Mouse (Mus musculus): ENCODE results near the gene Ndc80. TPM values are rescaled to one million over a fixed set of nuclear protein-coding genes. Genes with fewer than 3 reads are reported as not detected.
A peak's percentile ranks its signal among the peaks of the same experiment; 100 is the strongest.
"Not testable (repeated sequence)": the region's sequence is repeated elsewhere in the genome, so short reads cannot be mapped to it uniquely, and the experiment has no call there.

The Ndc80 gene
- total and polyA plus RNA-seq, 2 experiments from 2014 or later, result 0.44 to 2.8 TPM

DNA sequence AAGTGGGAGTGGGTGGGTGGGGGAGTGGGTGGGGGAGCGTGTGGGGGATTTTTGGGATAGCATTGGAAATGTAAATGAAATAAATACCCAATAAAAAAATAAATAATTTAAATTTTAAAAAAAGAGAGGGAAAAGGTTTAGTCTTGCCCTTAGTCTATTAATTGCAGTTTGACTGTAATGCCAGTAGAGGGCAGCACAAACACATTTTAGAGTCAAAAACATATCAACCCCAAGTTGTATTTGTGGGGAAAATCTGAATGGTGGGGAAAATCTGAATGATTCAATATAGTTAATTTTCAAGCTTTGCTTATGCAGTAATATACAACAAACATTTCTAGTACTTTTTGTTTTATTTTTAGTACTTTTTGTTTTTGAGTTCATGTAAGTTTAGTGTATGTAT lies 21.9 kb upstream of the Ndc80 start:
- H3K27ac ChIP-seq (ENCODE audit: low read depth, low read length), result no peak overlapping the region
- H3K4me1 ChIP-seq (ENCODE audit: insufficient read depth, low read length), result no peaks in the 10 kb centered on the region
- H3K4me2 ChIP-seq (ENCODE audit: low read depth, low read length, poor library complexity, severe bottlenecking), result no peak overlapping the region
- TF ChIP-seq CTCF (IDR thresholded peaks at IDR 0.05), result peak; percentile 76
- H3K9me3 ChIP-seq (ENCODE audit: low read length), result no peaks in the 10 kb centered on the region
- no peak for ATAC-seq (ENCODE audit: low FRiP score)
- WGBS, result 13% methylated on average over 1 of the region's 1 CpGs
- DNase-seq (ENCODE audit: low spot score), result peak; percentile 58
- H3K4me3 ChIP-seq (ENCODE audit: low read depth, low read length), result no peak overlapping the region
- no peak overlapping the region for H3K9ac ChIP-seq (replicated peaks; ENCODE audit: low read length, poor library complexity, severe bottlenecking)
- no peaks in the 10 kb centered on the region for H3K27me3 ChIP-seq (ENCODE audit: insufficient read depth, low read length)
- H3K36me3 ChIP-seq (ENCODE audit: insufficient read depth, low read length), result no peaks in the 10 kb centered on the region

GRCm38 (mm10) chr17:71537164-71537563 lies 10.5 kb upstream of the Ndc80 start:
- WGBS, result 90% methylated on average over 3 of the region's 3 CpGs
- ATAC-seq (ENCODE audit: low FRiP score), result no peak
- no peaks in the 10 kb centered on the region for H3K27me3 ChIP-seq (ENCODE audit: insufficient read depth, low read length)
- no peaks in the 10 kb centered on the region for H3K9me3 ChIP-seq (ENCODE audit: low read length)
- H3K4me3 ChIP-seq (ENCODE audit: low read depth, low read length), result no peak overlapping the region
- H3K4me2 ChIP-seq (ENCODE audit: low read depth, low read length, poor library complexity, severe bottlenecking), result no peak overlapping the region
- H3K4me1 ChIP-seq (ENCODE audit: insufficient read depth, low read length), result no peaks in the 10 kb centered on the region
- H3K9ac ChIP-seq (replicated peaks; ENCODE audit: low read length, poor library complexity, severe bottlenecking), result no peak overlapping the region
- DNase-seq (ENCODE audit: low spot score), result no peak
- TF ChIP-seq CTCF (IDR thresholded peaks at IDR 0.05), result no peak
- H3K36me3 ChIP-seq (ENCODE audit: insufficient read depth, low read length), result no peaks in the 10 kb centered on the region
- no peak overlapping the region for H3K27ac ChIP-seq (ENCODE audit: low read depth, low read length)

DNA sequence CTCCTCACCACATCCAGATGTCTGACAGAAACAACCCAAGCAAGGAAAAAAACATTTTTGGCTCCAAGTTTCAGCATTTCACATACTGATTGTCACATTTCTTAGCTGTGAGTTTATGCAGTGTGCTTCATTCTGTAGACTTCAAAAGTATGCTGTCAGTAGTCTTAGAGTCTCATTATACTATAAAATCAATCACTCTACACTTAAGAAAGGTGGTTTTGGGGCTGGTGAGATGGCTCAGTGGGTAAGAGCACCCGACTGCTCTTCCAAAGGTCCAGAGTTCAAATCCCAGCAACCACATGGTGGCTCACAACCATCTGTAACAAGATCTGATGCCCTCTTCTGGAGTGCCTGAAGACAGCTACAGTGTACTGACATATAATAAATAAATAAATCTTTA lies 8.9 kb upstream of the Ndc80 start:
- H3K4me3 ChIP-seq (ENCODE audit: low read depth, low read length); H3K27ac ChIP-seq (ENCODE audit: low read depth, low read length); H3K4me2 ChIP-seq (ENCODE audit: low read depth, low read length, poor library complexity, severe bottlenecking); H3K4me1 ChIP-seq (ENCODE audit: insufficient read depth, low read length); H3K27me3 ChIP-seq (ENCODE audit: insufficient read depth, low read length); ATAC-seq (ENCODE audit: low FRiP score); H3K9me3 ChIP-seq (ENCODE audit: low read length); DNase-seq (ENCODE audit: low spot score); H3K36me3 ChIP-seq (ENCODE audit: insufficient read depth, low read length); H3K9ac ChIP-seq (replicated peaks; ENCODE audit: low read length, poor library complexity, severe bottlenecking): not testable (repeated sequence)
- WGBS, result 64% methylated on average over 1 of the region's 1 CpGs

DNA sequence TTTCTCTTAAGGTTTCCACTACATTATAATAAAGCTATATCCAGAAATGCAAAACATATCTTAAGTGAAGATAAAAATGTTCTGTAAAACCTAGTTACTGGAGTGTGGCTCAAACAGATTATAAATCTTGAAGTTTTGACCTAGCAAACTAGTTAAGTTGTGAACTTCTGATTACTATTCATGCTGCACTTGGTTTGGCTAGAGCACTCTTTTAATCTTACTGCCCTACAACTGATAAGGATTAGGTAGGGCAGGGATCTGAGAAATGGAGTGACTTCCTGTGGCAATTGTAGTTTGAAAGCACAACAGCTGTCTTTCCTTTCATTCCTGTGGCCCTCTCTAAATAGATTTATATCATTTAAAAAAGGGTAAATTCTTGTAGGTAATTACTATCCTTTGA lies 1.4 kb upstream of the Ndc80 start:
- TF ChIP-seq CTCF (IDR thresholded peaks at IDR 0.05), result no peak
- no peak for DNase-seq (ENCODE audit: low spot score)

DNA sequence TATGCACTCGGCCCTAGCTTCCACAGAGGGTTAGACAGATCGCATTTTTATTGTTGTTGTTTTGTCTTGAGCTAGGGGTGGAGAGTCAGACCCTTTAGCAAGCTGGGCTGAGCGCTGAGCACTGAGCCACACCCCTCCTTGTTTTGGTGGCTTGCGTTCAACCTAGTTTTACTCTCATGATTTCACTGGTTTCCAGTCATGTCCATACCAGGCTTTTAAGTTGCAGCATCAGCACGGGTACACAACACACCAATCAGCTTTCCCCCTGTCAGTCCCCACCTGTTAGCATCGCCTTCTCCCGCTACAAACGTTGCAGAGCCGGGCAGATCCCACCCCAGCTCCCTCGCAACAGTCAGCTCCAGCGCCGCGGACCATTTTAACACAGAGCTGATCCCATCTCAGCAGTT lies 352 bp downstream of the Ndc80 start:
- H3K36me3 ChIP-seq (ENCODE audit: insufficient read depth, low read length), result no peaks in the 10 kb centered on the region
- H3K9ac ChIP-seq (replicated peaks; ENCODE audit: low read length, poor library complexity, severe bottlenecking), result peak overlapping the region; percentile 68
- ATAC-seq (ENCODE audit: low FRiP score), result no peak; the same call in 1 of the 2 replicates
- H3K27me3 ChIP-seq (ENCODE audit: insufficient read depth, low read length), result no peaks in the 10 kb centered on the region
- 0 out of 2 replicates have a peak, but pooled peaks cover 4% of the 10 kb centered on the region for H3K4me1 ChIP-seq (ENCODE audit: insufficient read depth, low read length)
- peak overlapping the region; percentile 49 for H3K4me3 ChIP-seq (ENCODE audit: low read depth, low read length)
- TF ChIP-seq CTCF (IDR thresholded peaks at IDR 0.05), result no peak
- WGBS, result under 1% methylated on average over 13 of the region's 13 CpGs
- no peak for DNase-seq (ENCODE audit: low spot score)
- peak overlapping the region; percentile 91; the same call in 1 of the 2 replicates for H3K27ac ChIP-seq (ENCODE audit: low read depth, low read length)
- peak overlapping the region; percentile 68 for H3K4me2 ChIP-seq (ENCODE audit: low read depth, low read length, poor library complexity, severe bottlenecking)
- no peaks in the 10 kb centered on the region for H3K9me3 ChIP-seq (ENCODE audit: low read length)

More for the DNA sequence above, 1.4 kb upstream of the Ndc80 start:
- Histone ChIP-seq H3K27ac (ENCODE audit: low read depth, low read length) (no peak overlapping the region), H3K4me1 (ENCODE audit: insufficient read depth, low read length) (0 out of 2 replicates have a peak, but pooled peaks cover 4% of the 10 kb centered on the region), H3K36me3 (ENCODE audit: insufficient read depth, low read length) (no peaks in the 10 kb centered on the region), H3K4me3 (ENCODE audit: low read depth, low read length) (no peak overlapping the region), H3K9me3 (ENCODE audit: low read length) (no peaks in the 10 kb centered on the region), H3K4me2 (ENCODE audit: low read depth, low read length, poor library complexity, severe bottlenecking) (no peak overlapping the region), H3K27me3 (ENCODE audit: insufficient read depth, low read length) (no peaks in the 10 kb centered on the region), H3K9ac (replicated peaks; ENCODE audit: low read length, poor library complexity, severe bottlenecking) (no peak overlapping the region)
- ATAC-seq (ENCODE audit: low FRiP score), result no peak

DNA sequence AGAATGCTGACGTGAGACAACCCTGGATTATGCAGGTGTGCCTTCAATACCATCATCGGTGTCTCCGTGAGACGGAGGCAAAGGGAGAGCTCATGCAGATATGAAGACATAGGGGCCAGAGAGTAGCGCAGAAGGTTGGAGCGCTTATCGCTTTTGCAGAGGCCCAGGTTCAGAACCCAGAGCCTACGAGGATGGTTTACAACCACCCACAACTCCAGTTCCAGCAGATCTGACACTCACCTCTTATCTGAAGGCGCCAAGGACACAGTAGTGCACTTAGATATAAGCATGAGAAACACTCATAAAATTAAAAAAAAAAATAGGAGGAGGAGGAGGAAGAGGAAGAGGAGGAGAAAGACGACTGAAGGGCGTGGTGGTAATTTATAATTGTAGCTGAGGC lies 16.4 kb downstream of the Ndc80 start:
- no peak for ATAC-seq (ENCODE audit: low FRiP score)
- Histone ChIP-seq H3K4me3 (ENCODE audit: low read depth, low read length) (no peak overlapping the region), H3K9me3 (ENCODE audit: low read length) (no peaks in the 10 kb centered on the region), H3K4me2 (ENCODE audit: low read depth, low read length, poor library complexity, severe bottlenecking) (no peak overlapping the region), H3K9ac (replicated peaks; ENCODE audit: low read length, poor library complexity, severe bottlenecking) (no peak overlapping the region), H3K36me3 (ENCODE audit: insufficient read depth, low read length) (no peaks in the 10 kb centered on the region), H3K27me3 (ENCODE audit: insufficient read depth, low read length) (no peaks in the 10 kb centered on the region), H3K4me1 (ENCODE audit: insufficient read depth, low read length) (no peaks in the 10 kb centered on the region), H3K27ac (ENCODE audit: low read depth, low read length) (no peak overlapping the region)
- TF ChIP-seq CTCF (IDR thresholded peaks at IDR 0.05), result no peak
- WGBS, result 97% methylated on average over 11 of the region's 11 CpGs
- DNase-seq (ENCODE audit: low spot score), result no peak

Measured in midbrain, postnatal 0 days (tissue).